Mouse (Mus musculus) C2C12 (cell line): ENCODE results near the gene Naaladl1. TPM values are rescaled to one million over a fixed set of nuclear protein-coding genes. Genes with fewer than 3 reads are reported as not detected.
A peak's percentile ranks its signal among the peaks of the same experiment; 100 is the strongest.

Experiments used
- H3K27me3 ChIP-seq: one replicate; pipeline ENCODE4 v1.6.1; 2011; ENCODE audit not compliant: control insufficient read depth, insufficient read depth, insufficient read length
- H3K36me3 ChIP-seq: one replicate; pipeline ENCODE4 v1.6.1; 2011; ENCODE audit not compliant: control insufficient read depth, insufficient read depth
- H3K4me3 ChIP-seq: one replicate; pipeline ENCODE4 v1.5.1; 2011; ENCODE audit warnings: mild to moderate bottlenecking, control low read depth; ENCODE audit not compliant: poor library complexity, insufficient read depth, severe bottlenecking
- H3K79me2 ChIP-seq: one replicate; pipeline ENCODE4 v1.6.1; 2011; ENCODE audit not compliant: control insufficient read depth, insufficient read depth
- H3K79me3 ChIP-seq: one replicate; pipeline ENCODE4 v1.6.1; 2011; ENCODE audit warnings: low read depth, control low read depth
- H3ac ChIP-seq: one replicate; pipeline ENCODE3; 2011; ENCODE audit warnings: low read depth; ENCODE audit not compliant: control insufficient read depth, insufficient read length
- CEBPB ChIP-seq: IDR thresholded peaks from one replicate; pipeline ENCODE4 v1.6.1; 2011; ENCODE audit warnings: low read depth, mild to moderate bottlenecking, control low read depth, moderate library complexity
- CTCF ChIP-seq: IDR thresholded peaks from one replicate; pipeline ENCODE4 v1.5.1; 2011; ENCODE audit not compliant: control insufficient read depth, insufficient read depth, insufficient read length
- FOSL1 ChIP-seq: IDR thresholded peaks from one replicate; pipeline ENCODE4 v1.8.0; 2011; ENCODE audit warnings: mild to moderate bottlenecking, low read length; ENCODE audit not compliant: poor library complexity, insufficient read depth, severe bottlenecking
- MAX ChIP-seq: IDR thresholded peaks from one replicate; pipeline ENCODE4 v1.6.1; 2011; ENCODE audit warnings: mild to moderate bottlenecking, control low read depth
- MYOD1 ChIP-seq: IDR thresholded peaks from one replicate; pipeline ENCODE4 v1.6.1; 2011; ENCODE audit warnings: low read depth; ENCODE audit not compliant: control insufficient read depth, insufficient read length
- MYOG ChIP-seq: IDR thresholded peaks from one replicate; pipeline ENCODE4 v1.6.1; 2011; ENCODE audit not compliant: control insufficient read depth, insufficient read length; ENCODE audit errors: extremely low read depth
- USF1 ChIP-seq: IDR thresholded peaks from one replicate; pipeline ENCODE4 v1.6.1; 2011; ENCODE audit warnings: low read depth, mild to moderate bottlenecking, control low read depth, moderate library complexity
- polyA plus RNA-seq: library from polyadenylated mRNA; unstranded; fragments of >200 nt; fragmentation: generic; extraction: Trizol; gene quantifications from one replicate; pipeline ENCODE4 v1.2.1, GENCODE M21; 2012; ENCODE audit warnings: missing spikeins

The Naaladl1 gene
- polyA plus RNA-seq, 1 experiment = 0.16 TPM

- TF ChIP-seq CTCF = peak; percentile 54
- no peak for TF ChIP-seq MAX
- Histone ChIP-seq H3K79me2 (peaks cover 8% of the 10 kb centered on the region), H3K79me3 (no peaks in the 10 kb centered on the region), H3K27me3 (peaks cover 10% of the 10 kb centered on the region), H3K36me3 (no peaks in the 10 kb centered on the region), H3ac (peak within 1 kb of the TSS; percentile 97), H3K4me3 (peak within 1 kb of the TSS; percentile 56)
Observed at GRCm38 (mm10) chr19:6141394-6141749, 35.8 kb downstream of the Naaladl1 start, which contains the start of gene Arl2. Arl2 (minus strand) TSS chr19:6141548.

- H3K79me3 ChIP-seq = no peaks in the 10 kb centered on the region
- no peak for TF ChIP-seq FOSL1
- TF ChIP-seq CEBPB = no peak
- TF ChIP-seq USF1 = peak; percentile 3
- H3K4me3 ChIP-seq = no peak overlapping the region
- no peaks in the 10 kb centered on the region for H3K36me3 ChIP-seq
- peaks cover 14% of the 10 kb centered on the region for H3K27me3 ChIP-seq
- H3K79me2 ChIP-seq = peaks cover 8% of the 10 kb centered on the region
- H3ac ChIP-seq = no peak overlapping the region
Observed at GRCm38 (mm10) chr19:6144842-6145241, 39.3 kb downstream of the Naaladl1 start.

- no peaks in the 10 kb centered on the region for H3K36me3 ChIP-seq
- no peaks in the 10 kb centered on the region for H3K79me2 ChIP-seq
- H3K79me3 ChIP-seq = no peaks in the 10 kb centered on the region
- TF ChIP-seq MAX (no peak), CTCF (no peak), MYOD1 (no peak), FOSL1 (no peak), CEBPB (no peak), MYOG (no peak), USF1 (no peak)
- no peak overlapping the region for H3ac ChIP-seq
- H3K27me3 ChIP-seq = peaks cover 52% of the 10 kb centered on the region
- no peak overlapping the region for H3K4me3 ChIP-seq
Observed at GRCm38 (mm10) chr19:6155174-6155573, 49.6 kb downstream of the Naaladl1 start.

GRCm38 (mm10) chr19:6156372-6156771 is 50.8 kb downstream of the Naaladl1 start:
- no peak overlapping the region for H3ac ChIP-seq
- no peaks in the 10 kb centered on the region for H3K36me3 ChIP-seq
- TF ChIP-seq MAX (no peak), USF1 (no peak), FOSL1 (no peak), MYOD1 (no peak), MYOG (no peak), CTCF (no peak), CEBPB (no peak)

GRCm38 (mm10) chr19:6157220-6157619 is 51.6 kb downstream of the Naaladl1 start:
- Histone ChIP-seq H3K4me3 (no peak overlapping the region), H3K79me3 (no peaks in the 10 kb centered on the region), H3K36me3 (no peaks in the 10 kb centered on the region), H3K79me2 (no peaks in the 10 kb centered on the region), H3K27me3 (peaks cover 47% of the 10 kb centered on the region), H3ac (no peak overlapping the region)
- no peak for TF ChIP-seq MYOG
- TF ChIP-seq CTCF = no peak
- no peak for TF ChIP-seq USF1
- no peak for TF ChIP-seq FOSL1
- no peak for TF ChIP-seq CEBPB
- no peak for TF ChIP-seq MAX
- no peak for TF ChIP-seq MYOD1

More at GRCm38 (mm10) chr19:6156372-6156771, 50.8 kb downstream of the Naaladl1 start:
- Histone ChIP-seq H3K27me3 (peaks cover 48% of the 10 kb centered on the region), H3K79me2 (no peaks in the 10 kb centered on the region), H3K4me3 (no peak overlapping the region), H3K79me3 (no peaks in the 10 kb centered on the region)

- H3K4me3 ChIP-seq = no peak overlapping the region
- H3K36me3 ChIP-seq = no peaks in the 10 kb centered on the region
- peaks cover 3% of the 10 kb centered on the region for H3K27me3 ChIP-seq
- no peaks in the 10 kb centered on the region for H3K79me2 ChIP-seq
- TF ChIP-seq FOSL1 (no peak), USF1 (no peak), MYOG (no peak), MAX (no peak), MYOD1 (no peak), CTCF (no peak), CEBPB (no peak)
- H3ac ChIP-seq = no peak overlapping the region
- no peaks in the 10 kb centered on the region for H3K79me3 ChIP-seq
Observed at GRCm38 (mm10) chr19:6163872-6164547, 58.4 kb downstream of the Naaladl1 start.

Other genes starting within 250 kb of the Naaladl1 start
- gene Frmd8, start 230.5 kb upstream of the Naaladl1 start, polyA plus RNA-seq = 44.1 TPM
- gene Slc25a45, start 228.0 kb upstream of the Naaladl1 start, polyA plus RNA-seq = 5.5 TPM
- gene Tigd3, start 211.6 kb upstream of the Naaladl1 start, polyA plus RNA-seq = 1.0 TPM
- 69.3 TPM for gene Dpf2, start 192.8 kb upstream of the Naaladl1 start, polyA plus RNA-seq
- 3.6 TPM for gene Cdc42ep2, start 181.0 kb upstream of the Naaladl1 start, polyA plus RNA-seq
- gene Pola2, start 141.6 kb upstream of the Naaladl1 start, polyA plus RNA-seq = 45.1 TPM
- not detected for gene Slc22a20, start 119.6 kb upstream of the Naaladl1 start, polyA plus RNA-seq
- 36.9 TPM for gene Capn1, start 89.9 kb upstream of the Naaladl1 start, polyA plus RNA-seq
- gene Syvn1, start 59.2 kb upstream of the Naaladl1 start, polyA plus RNA-seq = 18.7 TPM
- gene Mrpl49, start 48.0 kb upstream of the Naaladl1 start, polyA plus RNA-seq = 60.0 TPM
- 2,541 TPM for gene Fau, start 47.9 kb upstream of the Naaladl1 start, polyA plus RNA-seq
- gene Znhit2, start 44.6 kb upstream of the Naaladl1 start, polyA plus RNA-seq = 49.8 TPM
- gene Tm7sf2, start 37.4 kb upstream of the Naaladl1 start, polyA plus RNA-seq = 14.7 TPM
- gene Vps51, start 28.6 kb upstream of the Naaladl1 start, polyA plus RNA-seq = 55.2 TPM
- gene Tmem262, start 25.7 kb upstream of the Naaladl1 start, polyA plus RNA-seq = not detected
- gene Gm28374, start 23.5 kb upstream of the Naaladl1 start, polyA plus RNA-seq = 0.44 TPM
- gene Zfpl1, start 20.8 kb upstream of the Naaladl1 start, polyA plus RNA-seq = 59.7 TPM
- 33.0 TPM for gene Cdca5, start 20.8 kb upstream of the Naaladl1 start, polyA plus RNA-seq
- 0.36 TPM for gene AC131692.1, start 11.4 kb upstream of the Naaladl1 start, polyA plus RNA-seq
- 44.7 TPM for gene Sac3d1, start 12.9 kb downstream of the Naaladl1 start, polyA plus RNA-seq
- 22.7 TPM for gene Snx15, start 22.5 kb downstream of the Naaladl1 start, polyA plus RNA-seq
- 0.04 TPM for gene Batf2, start 35.2 kb downstream of the Naaladl1 start, polyA plus RNA-seq
- gene Arl2, start 35.8 kb downstream of the Naaladl1 start, polyA plus RNA-seq = 78.3 TPM
- not detected for gene Majin, start 78.6 kb downstream of the Naaladl1 start, polyA plus RNA-seq
- gene Gpha2, start 120.6 kb downstream of the Naaladl1 start, polyA plus RNA-seq = 0.13 TPM
- gene Ppp2r5b, start 130.1 kb downstream of the Naaladl1 start, polyA plus RNA-seq = 25.3 TPM
- gene Atg2a, start 135.9 kb downstream of the Naaladl1 start, polyA plus RNA-seq = 10.3 TPM
- gene Ehd1, start 170.9 kb downstream of the Naaladl1 start, polyA plus RNA-seq = 219 TPM
- 7.2 TPM for gene Cdc42bpg, start 200.7 kb downstream of the Naaladl1 start, polyA plus RNA-seq
- gene Men1, start 229.2 kb downstream of the Naaladl1 start, polyA plus RNA-seq = 51.0 TPM
- gene Map4k2, start 235.4 kb downstream of the Naaladl1 start, polyA plus RNA-seq = 10.2 TPM